ENCODE assay signal across 27 mouse cellular contexts in the genomic region with DNA sequence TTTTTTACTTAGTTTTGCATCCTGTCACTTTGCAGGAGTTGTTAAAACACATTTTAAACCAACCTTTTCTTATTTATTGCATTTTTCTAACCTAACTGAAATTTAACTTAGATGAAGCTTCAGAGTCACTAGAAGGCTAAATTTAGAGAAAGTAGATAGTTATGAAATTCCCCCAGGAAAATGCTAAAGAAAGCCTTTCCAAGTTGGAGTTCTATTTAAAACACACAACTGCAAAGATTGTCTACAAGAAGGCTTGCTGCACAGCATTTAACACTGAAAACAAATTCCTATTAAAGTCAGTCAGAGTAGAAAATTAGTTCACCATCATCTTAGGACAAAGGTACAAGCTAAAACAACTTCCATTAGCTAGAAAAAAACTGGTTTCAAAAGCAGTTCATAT. TPM values are rescaled to one million over a fixed set of nuclear protein-coding genes. Genes with fewer than 3 reads are reported as not detected.
"Had no signal": no experiment of that assay in that cellular context is flagged by ENCODE, and none has a peak within 500 bp of the region (broad histone marks: within the 10 kb centered on the region; RNA-seq: fewer than 3 reads in every experiment).

A gene (plus strand): TSS at position 262 of the 400 bp plus-strand sequence.

- ATAC-seq: liver, embryonic 12.5 days; liver, postnatal 0 days; lung, postnatal 0 days; midbrain, embryonic 13.5 days; midbrain, embryonic 15.5 days; midbrain, embryonic 16.5 days had no signal

- DNase-seq: left cerebral cortex, postnatal 4 days; liver; liver, embryonic 13.5 days; liver, postnatal 0 days; lung, adult 18-20 months; lung, adult 2 months; lung, embryonic 14.5 days; lung, postnatal 10 days; lung, postnatal 14 days; lung, postnatal 36 days; lung, postnatal 4 days; midbrain, embryonic 14.5 days had no signal

RNA-seq across cellular contexts. Expression of the gene that starts here (rescaled TPM):
- total RNA-seq: left cerebral cortex, postnatal 10 days; left cerebral cortex, postnatal 14 days; left cerebral cortex, postnatal 25 days; left cerebral cortex, postnatal 36 days; left cerebral cortex, postnatal 4 days; liver, adult 2 months; megakaryocyte progenitor cell, adult 5-6 weeks; megakaryocyte, adult 5-6 weeks; megakaryocyte-erythroid progenitor cell, adult 5-6 weeks; midbrain, postnatal 0 days; monocyte, adult 5-6 weeks had no signal
